Mouse (Mus musculus): ENCODE data around the gene Cyb561d1. TPM values are rescaled to one million over a fixed set of nuclear protein-coding genes. Genes with fewer than 3 reads are reported as not detected.

Cyb561d1 gene
- total and polyA plus RNA-seq, 3 experiments, result 2.2 to 4.1 (median 2.6) TPM

DNA sequence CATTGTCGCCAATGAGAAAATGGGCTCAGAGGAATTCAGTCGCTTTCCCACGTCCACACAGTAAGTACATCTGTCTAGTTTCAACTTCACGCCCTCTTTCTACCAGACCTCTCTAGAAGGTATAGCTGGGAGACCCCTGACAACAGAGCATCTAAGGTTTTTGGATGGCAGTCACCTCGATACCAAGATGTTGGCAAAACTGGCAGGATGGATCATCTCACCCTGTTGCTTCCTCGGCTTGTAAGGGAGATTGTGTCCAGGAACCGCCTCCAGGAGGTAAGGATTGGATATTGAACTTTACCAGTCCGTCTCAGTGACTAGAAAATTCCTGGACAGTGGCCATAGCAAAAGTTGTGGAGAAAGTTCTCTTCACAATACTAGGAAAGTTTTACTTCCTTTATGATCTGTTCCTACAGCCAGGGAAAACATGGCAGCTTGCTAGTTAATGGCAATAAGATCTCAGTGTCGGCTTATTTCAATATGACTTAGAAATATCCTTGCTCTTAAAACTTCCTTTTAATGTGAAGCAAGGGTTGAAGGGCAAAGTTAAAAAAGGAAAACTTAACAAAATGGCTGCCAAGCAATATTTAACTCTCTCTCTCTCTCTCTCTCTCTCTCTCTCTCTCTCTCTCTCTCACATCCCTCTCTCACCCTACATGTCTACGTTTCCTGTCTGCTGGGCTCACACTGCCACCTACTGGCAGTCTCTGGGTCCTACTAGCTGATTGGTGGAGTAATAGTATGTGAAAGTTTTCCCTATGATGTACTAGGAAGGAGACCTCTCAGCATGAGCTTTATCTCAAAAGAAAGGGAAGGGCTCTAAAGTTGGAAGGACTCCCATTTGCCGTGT lies 53.4 kb downstream of the Cyb561d1 start (continued):
- TF ChIP-seq CHD1 (IDR thresholded peaks at IDR 0.05; ENCODE audit: low read depth, low read length) (peak; percentile 30; the same call in 1 of the 2 replicates), SIN3A (IDR thresholded peaks at IDR 0.05; ENCODE audit: low read length) (peak; percentile 89), ZC3H11A (IDR thresholded peaks at IDR 0.05; ENCODE audit: low read depth, low read length) (peak; percentile 68), CHD2 (IDR thresholded peaks at IDR 0.05; ENCODE audit: low read length) (no peak), MXI1 (IDR thresholded peaks at IDR 0.05; ENCODE audit: low read depth, low read length) (peak; percentile 69), SMC3 (IDR thresholded peaks at IDR 0.05; ENCODE audit: low read depth, low read length) (peak; percentile 91), GABPA (IDR thresholded peaks at IDR 0.05; ENCODE audit: insufficient replicate concordance, low read depth, low read length) (no peak), MAZ (IDR thresholded peaks at IDR 0.05; ENCODE audit: low read depth, low read length) (0 out of 2 replicates have a peak, but pooled peaks have one; percentile 52), HCFC1 (IDR thresholded peaks at IDR 0.05; ENCODE audit: low read depth, low read length) (peak; percentile 68)

GRCm38 (mm10) chr3:108146671-108147070 lies 54.3 kb downstream of the Cyb561d1 start:
- peak overlapping the region; percentile 90 for H3K9ac ChIP-seq (ENCODE audit: insufficient read depth, low read depth)
- no peak for DNase-seq (ENCODE audit: extremely low read depth)
- H3K36me3 ChIP-seq (replicated peaks in 1 of 2; ENCODE audit: control insufficient read depth in 1 of 2, insufficient read depth in 1 of 2, low read length in 1 of 2), result peaks cover 0 to 37% of the 10 kb centered on the region in 2 experiments
- peak overlapping the region; percentile 96 for H3K4me2 ChIP-seq (ENCODE audit: insufficient read depth, low read depth, poor library complexity, severe bottlenecking)
- peak overlapping the region; percentile 76 to 98 (median 94) for H3K4me3 ChIP-seq (replicated peaks in 1 of 3; ENCODE audit: low read depth in 2 of 3, low read length in 2 of 3, poor library complexity in 1 of 3)
- dilution Hi-C loops (cut with MboI; ENCODE audit: extremely low pct_ligation_motif_present, extremely low pct_unique_long_range_greater_than_20kb, low sequenced_read_pairs) (no loop called here), in situ Hi-C loops (cut with MboI; ENCODE audit: low pct_ligation_motif_present, low pct_unique_long_range_greater_than_20kb, low sequenced_read_pairs) (loop anchor here (5.0 to 10.0 kb wide), 2 partner anchors 64 to 212 kb away; partner anchors contain the start of gene Gstm7)
- no peaks in the 10 kb centered on the region for H3K9me3 ChIP-seq (replicated peaks; ENCODE audit: low read length)
- peaks cover 32% of the 10 kb centered on the region for H3K79me2 ChIP-seq (replicated peaks; ENCODE audit: control insufficient read depth, extremely low read depth, insufficient read depth, poor library complexity, severe bottlenecking)
- TF ChIP-seq NRF1 (IDR thresholded peaks at IDR 0.05; ENCODE audit: low read depth, low read length) (no peak), NELFE (IDR thresholded peaks at IDR 0.05; ENCODE audit: low read depth, low read length) (no peak), RCOR1 (conservative IDR thresholded peaks at IDR 0.05; ENCODE audit: low read depth, low read length) (no peak), ZC3H11A (IDR thresholded peaks at IDR 0.05; ENCODE audit: low read depth, low read length) (no peak), CHD2 (IDR thresholded peaks at IDR 0.05; ENCODE audit: low read length) (no peak), JUN (IDR thresholded peaks at IDR 0.05; ENCODE audit: insufficient read depth, low read depth, low read length) (no peak), CTCF (conservative IDR thresholded peaks at IDR 0.05 in 1 of 2, IDR thresholded peaks at IDR 0.05 in 1 of 2; ENCODE audit: low read depth in 2 of 2, low read length in 2 of 2) (no peak), GABPA (IDR thresholded peaks at IDR 0.05; ENCODE audit: insufficient replicate concordance, low read depth, low read length) (no peak), JUND (conservative IDR thresholded peaks at IDR 0.05; ENCODE audit: low read depth, low read length) (no peak), ZNF384 (IDR thresholded peaks at IDR 0.05; ENCODE audit: low read depth, low read length) (no peak), MAX (IDR thresholded peaks at IDR 0.05; ENCODE audit: low read length) (no peak), MXI1 (IDR thresholded peaks at IDR 0.05; ENCODE audit: low read depth, low read length) (no peak), MAFK (IDR thresholded peaks at IDR 0.05; ENCODE audit: insufficient replicate concordance, low read length) (no peak), USF2 (conservative IDR thresholded peaks at IDR 0.05; ENCODE audit: low read depth, low read length) (no peak), KAT2A (IDR thresholded peaks at IDR 0.05; ENCODE audit: insufficient replicate concordance, low read length) (no peak)
- no peaks in the 10 kb centered on the region for H3K27me3 ChIP-seq (replicated peaks)
- H3K27ac ChIP-seq (ENCODE audit: insufficient read depth, low read depth), result no peak overlapping the region
- H3K4me1 ChIP-seq (ENCODE audit: control insufficient read depth in 1 of 2, insufficient read depth in 2 of 2), result peaks cover 0 to 25% of the 10 kb centered on the region in 2 experiments; a peak in 2 of 4 replicates

Other genes starting within 250 kb of the Cyb561d1 start
- gene Gstm3, start 231.9 kb downstream of the Cyb561d1 start, total RNA-seq (2012; rRNA removed), result not detected in 2 replicates
- gene Gstm3, start 231.9 kb downstream of the Cyb561d1 start, total RNA-seq (2014; rRNA removed), result not detected in 2 replicates
- gene Gstm3, start 231.9 kb downstream of the Cyb561d1 start, polyA plus RNA-seq (2012; ENCODE audit: insufficient read length, low read depth), result not detected in 2 replicates
- gene Gstm2, start 214.8 kb downstream of the Cyb561d1 start, total RNA-seq (2012; rRNA removed), result 0.13 TPM in 2 replicates
- not detected in 2 replicates for gene Gstm2, start 214.8 kb downstream of the Cyb561d1 start, total RNA-seq (2014; rRNA removed)
- gene Gstm2, start 214.8 kb downstream of the Cyb561d1 start, polyA plus RNA-seq (2012; ENCODE audit: insufficient read length, low read depth), result 0.49 and 0.53 TPM in 2 replicates
- gene Gstm1, start 183.2 kb downstream of the Cyb561d1 start, total RNA-seq (2012; rRNA removed), result 0.25 TPM in 1 of 2 replicates, not detected in the other
- gene Gstm1, start 183.2 kb downstream of the Cyb561d1 start, total RNA-seq (2014; rRNA removed), result 0.24 and 0.35 TPM in 2 replicates
- 5.4 and 8.8 TPM in 2 replicates for gene Gstm1, start 183.2 kb downstream of the Cyb561d1 start, polyA plus RNA-seq (2012; ENCODE audit: insufficient read length, low read depth)
- gene Gstm4, start 156.3 kb downstream of the Cyb561d1 start, total RNA-seq (2012; rRNA removed), result 4.5 and 7.0 TPM in 2 replicates
- gene Gstm4, start 156.3 kb downstream of the Cyb561d1 start, total RNA-seq (2014; rRNA removed), result 2.0 and 2.9 TPM in 2 replicates
- 19.1 and 22.1 TPM in 2 replicates for gene Gstm4, start 156.3 kb downstream of the Cyb561d1 start, polyA plus RNA-seq (2012; ENCODE audit: insufficient read length, low read depth)
- gene Ampd2, start 114.6 kb downstream of the Cyb561d1 start, total RNA-seq (2012; rRNA removed), result 55.8 and 60.5 TPM in 2 replicates
- gene Ampd2, start 114.6 kb downstream of the Cyb561d1 start, total RNA-seq (2014; rRNA removed), result 28.3 and 28.6 TPM in 2 replicates
- gene Ampd2, start 114.6 kb downstream of the Cyb561d1 start, polyA plus RNA-seq (2012; ENCODE audit: insufficient read length, low read depth), result 82.5 and 85.9 TPM in 2 replicates
- 15.5 and 17.5 TPM in 2 replicates for gene Gnat2, start 108.4 kb downstream of the Cyb561d1 start, total RNA-seq (2012; rRNA removed)
- gene Gnat2, start 108.4 kb downstream of the Cyb561d1 start, total RNA-seq (2014; rRNA removed), result 10.1 and 11.2 TPM in 2 replicates
- 13.3 and 14.8 TPM in 2 replicates for gene Gnat2, start 108.4 kb downstream of the Cyb561d1 start, polyA plus RNA-seq (2012; ENCODE audit: insufficient read length, low read depth)
- 54.1 and 59.8 TPM in 2 replicates for gene Gnai3, start 55.1 kb downstream of the Cyb561d1 start, total RNA-seq (2012; rRNA removed)
- 145 and 159 TPM in 2 replicates for gene Gnai3, start 55.1 kb downstream of the Cyb561d1 start, total RNA-seq (2014; rRNA removed)
- gene Gnai3, start 55.1 kb downstream of the Cyb561d1 start, polyA plus RNA-seq (2012; ENCODE audit: insufficient read length, low read depth), result 78.7 and 82.4 TPM in 2 replicates
- gene Gpr61, start 46.3 kb downstream of the Cyb561d1 start, total RNA-seq (2012; rRNA removed), result 0.04 TPM in 1 of 2 replicates, not detected in the other
- gene Gpr61, start 46.3 kb downstream of the Cyb561d1 start, total RNA-seq (2014; rRNA removed), result not detected in 2 replicates
- gene Gpr61, start 46.3 kb downstream of the Cyb561d1 start, polyA plus RNA-seq (2012; ENCODE audit: insufficient read length, low read depth), result 0.27 and 0.33 TPM in 2 replicates
- gene Amigo1, start 14.9 kb downstream of the Cyb561d1 start, total RNA-seq (2012; rRNA removed), result 0.59 and 0.76 TPM in 2 replicates
- 0.07 and 0.21 TPM in 2 replicates for gene Amigo1, start 14.9 kb downstream of the Cyb561d1 start, total RNA-seq (2014; rRNA removed)
- 0.12 TPM in 1 of 2 replicates, not detected in the other for gene Amigo1, start 14.9 kb downstream of the Cyb561d1 start, polyA plus RNA-seq (2012; ENCODE audit: insufficient read length, low read depth)
- 4.2 and 4.5 TPM in 2 replicates for gene Atxn7l2, start 9.7 kb upstream of the Cyb561d1 start, total RNA-seq (2012; rRNA removed)
- 3.4 and 3.8 TPM in 2 replicates for gene Atxn7l2, start 9.7 kb upstream of the Cyb561d1 start, total RNA-seq (2014; rRNA removed)
- gene Atxn7l2, start 9.7 kb upstream of the Cyb561d1 start, polyA plus RNA-seq (2012; ENCODE audit: insufficient read length, low read depth), result 10.7 and 13.3 TPM in 2 replicates
- not detected in 2 replicates for gene Sypl2, start 25.4 kb upstream of the Cyb561d1 start, total RNA-seq (2012; rRNA removed)
- gene Sypl2, start 25.4 kb upstream of the Cyb561d1 start, total RNA-seq (2014; rRNA removed), result not detected in 2 replicates
- not detected in 2 replicates for gene Sypl2, start 25.4 kb upstream of the Cyb561d1 start, polyA plus RNA-seq (2012; ENCODE audit: insufficient read length, low read depth)
- gene Psma5, start 55.7 kb upstream of the Cyb561d1 start, total RNA-seq (2012; rRNA removed), result 245 and 297 TPM in 2 replicates
- gene Psma5, start 55.7 kb upstream of the Cyb561d1 start, total RNA-seq (2014; rRNA removed), result 341 and 378 TPM in 2 replicates
- 251 and 264 TPM in 2 replicates for gene Psma5, start 55.7 kb upstream of the Cyb561d1 start, polyA plus RNA-seq (2012; ENCODE audit: insufficient read length, low read depth)
- gene Sort1, start 82.9 kb upstream of the Cyb561d1 start, total RNA-seq (2012; rRNA removed), result 0.50 and 1.2 TPM in 2 replicates
- gene Sort1, start 82.9 kb upstream of the Cyb561d1 start, total RNA-seq (2014; rRNA removed), result 0.15 and 0.31 TPM in 2 replicates
- gene Sort1, start 82.9 kb upstream of the Cyb561d1 start, polyA plus RNA-seq (2012; ENCODE audit: insufficient read length, low read depth), result 0.52 and 0.90 TPM in 2 replicates
- not detected in 2 replicates for gene Mybphl, start 163.7 kb upstream of the Cyb561d1 start, total RNA-seq (2012; rRNA removed)
- not detected in 2 replicates for gene Mybphl, start 163.7 kb upstream of the Cyb561d1 start, total RNA-seq (2014; rRNA removed)
- not detected in 2 replicates for gene Mybphl, start 163.7 kb upstream of the Cyb561d1 start, polyA plus RNA-seq (2012; ENCODE audit: insufficient read length, low read depth)
- 76.2 and 89.1 TPM in 2 replicates for gene Psrc1, start 182.6 kb upstream of the Cyb561d1 start, total RNA-seq (2012; rRNA removed)
- 105 and 106 TPM in 2 replicates for gene Psrc1, start 182.6 kb upstream of the Cyb561d1 start, total RNA-seq (2014; rRNA removed)
- gene Psrc1, start 182.6 kb upstream of the Cyb561d1 start, polyA plus RNA-seq (2012; ENCODE audit: insufficient read length, low read depth), result 101 and 108 TPM in 2 replicates
- not detected in 2 replicates for gene Celsr2, start 214.3 kb upstream of the Cyb561d1 start, total RNA-seq (2012; rRNA removed)
- not detected in 2 replicates for gene Celsr2, start 214.3 kb upstream of the Cyb561d1 start, total RNA-seq (2014; rRNA removed)
- not detected in 2 replicates for gene Celsr2, start 214.3 kb upstream of the Cyb561d1 start, polyA plus RNA-seq (2012; ENCODE audit: insufficient read length, low read depth)
- gene Sars, start 244.0 kb upstream of the Cyb561d1 start, total RNA-seq (2012; rRNA removed), result 255 and 373 TPM in 2 replicates
- 377 and 422 TPM in 2 replicates for gene Sars, start 244.0 kb upstream of the Cyb561d1 start, total RNA-seq (2014; rRNA removed)
- gene Sars, start 244.0 kb upstream of the Cyb561d1 start, polyA plus RNA-seq (2012; ENCODE audit: insufficient read length, low read depth), result 394 and 470 TPM in 2 replicates